Mouse (Mus musculus) olfactory bulb, adult 2 months (tissue): ENCODE measurements around the gene Atrn.

Experiments used
- CTCF ChIP-seq: fragments of 200-500 bp; IDR thresholded peaks from 2 replicates; pipeline ENCODE4 v1.5.1; 2012; ENCODE audit warnings: low read depth, mild to moderate bottlenecking, low read length, moderate library complexity; ENCODE audit not compliant: insufficient read depth
- POLR2A ChIP-seq: fragments of 200-500 bp; IDR thresholded peaks from 2 replicates; pipeline ENCODE4 v1.6.1; 2012; ENCODE audit warnings: mild to moderate bottlenecking, low read depth, low read length, moderate library complexity; ENCODE audit not compliant: insufficient read depth

- TF ChIP-seq POLR2A, result no peak
- TF ChIP-seq CTCF, result no peak
Observed at GRCm38 (mm10) chr2:131061607-131062006, 155.3 kb downstream of the Atrn start.
